Mouse (Mus musculus) cerebellum, postnatal 4 days (tissue): Measurements from ENCODE around the gene Ssx2ip.

Experiments used
- DNase-seq, 2 experiments: peaks; one replicate each; pipeline ENCODE4 v3.0.0; 2022; ENCODE audit warnings: low spot score in 2 of 2, mixed read lengths in 1 of 2

The Ssx2ip gene

DNA sequence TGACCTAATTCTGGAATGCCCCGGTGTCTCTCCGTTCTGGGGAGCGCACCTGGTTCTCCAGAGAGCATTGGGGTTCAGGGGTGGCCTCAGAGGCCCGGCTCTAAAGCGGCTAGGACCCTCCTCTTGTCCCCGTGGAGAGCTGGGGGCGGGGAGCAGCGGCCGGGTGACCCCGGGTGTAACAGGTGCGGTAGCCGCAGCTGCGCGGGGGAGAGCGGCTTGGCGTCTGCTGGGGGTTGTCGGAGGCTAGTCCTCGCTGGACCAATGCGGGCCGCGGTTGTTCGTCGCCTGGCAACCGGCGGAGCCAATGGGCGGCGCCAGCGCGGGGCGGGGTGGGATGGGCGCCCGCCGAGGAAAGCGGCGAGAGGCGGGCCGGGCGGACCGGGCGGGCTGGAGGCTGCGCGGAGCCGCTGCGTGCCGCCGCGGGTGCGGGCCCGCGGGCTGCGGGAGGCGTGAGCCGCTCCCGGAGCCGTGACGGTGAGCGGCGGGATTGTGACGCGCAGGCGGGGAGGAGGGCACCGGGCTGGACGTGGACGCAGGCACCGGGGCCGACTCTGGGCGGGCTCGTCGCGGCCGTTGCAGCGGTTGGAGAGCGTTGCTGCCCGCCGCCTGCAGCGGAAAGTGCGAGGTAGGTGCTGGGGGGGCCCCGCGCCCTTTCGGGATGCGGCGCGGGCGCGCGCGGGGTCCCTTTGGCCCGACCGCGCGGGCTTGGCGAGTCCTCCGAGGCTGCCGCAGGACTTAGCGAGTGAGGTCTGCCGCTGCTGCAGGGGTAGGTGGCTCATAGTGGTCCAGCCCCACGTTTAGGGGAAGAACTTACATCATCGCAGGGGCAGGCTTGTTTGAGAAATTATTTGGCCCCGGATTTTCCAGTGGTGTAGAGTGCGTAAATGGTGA, at the start of gene Ssx2ip:
Ssx2ip (plus strand) TSS at position 332 of the 891 bp plus-strand sequence.
- DNase-seq = peak; percentile 99 to 100

DNA sequence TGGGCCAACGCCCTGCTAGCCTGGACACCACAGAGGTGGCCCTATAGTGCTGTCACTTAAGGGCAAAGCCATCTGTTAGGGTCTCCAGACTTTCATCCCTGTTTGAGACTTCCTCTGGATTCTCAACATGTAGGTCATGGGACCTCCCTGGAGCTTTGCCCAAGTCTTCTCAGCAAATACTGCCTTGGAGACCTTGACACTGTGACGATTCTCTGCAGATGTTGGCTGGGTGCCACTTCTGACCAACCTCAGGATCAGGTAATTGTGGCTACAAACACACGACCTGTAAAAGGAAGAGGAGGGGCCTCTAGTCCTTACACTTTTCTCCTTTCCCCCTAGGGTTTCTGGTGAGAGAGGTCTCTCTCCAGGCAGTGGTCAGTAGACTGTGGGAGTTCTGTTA, 49.3 kb upstream of the Ssx2ip start:
- DNase-seq = no peak

DNA sequence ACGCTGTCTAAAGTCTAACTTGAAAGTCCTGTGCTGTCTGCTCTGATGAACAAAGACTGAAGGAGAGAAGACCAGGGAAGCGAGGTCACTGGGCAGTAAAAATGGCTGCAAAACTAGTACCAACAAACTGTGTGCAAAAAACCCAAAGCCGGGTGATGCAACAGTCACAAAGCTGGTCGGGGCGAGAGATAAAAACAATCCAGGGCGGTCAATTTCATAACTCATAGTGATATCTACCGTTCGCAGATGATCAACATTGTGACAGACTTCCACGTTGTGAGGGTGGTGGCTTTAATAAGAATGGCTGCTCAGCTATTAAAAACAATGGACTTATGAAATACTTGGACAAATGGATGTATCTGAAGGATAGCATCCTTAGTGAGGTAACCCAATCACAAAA, 39.0 kb upstream of the Ssx2ip start:
- no peak for DNase-seq

DNA sequence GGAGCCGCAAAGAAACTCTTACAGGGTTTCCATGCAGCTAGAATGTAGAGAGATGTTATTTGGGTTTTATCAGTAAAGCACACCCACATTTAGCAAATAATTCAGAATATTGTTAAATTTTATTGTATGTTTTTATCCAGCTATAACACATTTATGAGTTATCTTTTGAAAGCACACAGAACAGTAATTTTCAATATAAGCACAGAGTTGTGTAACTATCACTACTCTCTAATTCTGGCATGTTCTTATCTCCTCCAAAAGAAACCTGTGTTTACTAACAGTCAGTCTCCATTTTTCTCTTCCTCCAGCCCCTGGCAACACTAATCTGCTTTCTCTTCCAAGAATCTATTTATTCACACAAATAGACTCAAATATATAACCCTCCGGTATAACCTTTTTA, 37.4 kb upstream of the Ssx2ip start:
- DNase-seq = no peak

DNA sequence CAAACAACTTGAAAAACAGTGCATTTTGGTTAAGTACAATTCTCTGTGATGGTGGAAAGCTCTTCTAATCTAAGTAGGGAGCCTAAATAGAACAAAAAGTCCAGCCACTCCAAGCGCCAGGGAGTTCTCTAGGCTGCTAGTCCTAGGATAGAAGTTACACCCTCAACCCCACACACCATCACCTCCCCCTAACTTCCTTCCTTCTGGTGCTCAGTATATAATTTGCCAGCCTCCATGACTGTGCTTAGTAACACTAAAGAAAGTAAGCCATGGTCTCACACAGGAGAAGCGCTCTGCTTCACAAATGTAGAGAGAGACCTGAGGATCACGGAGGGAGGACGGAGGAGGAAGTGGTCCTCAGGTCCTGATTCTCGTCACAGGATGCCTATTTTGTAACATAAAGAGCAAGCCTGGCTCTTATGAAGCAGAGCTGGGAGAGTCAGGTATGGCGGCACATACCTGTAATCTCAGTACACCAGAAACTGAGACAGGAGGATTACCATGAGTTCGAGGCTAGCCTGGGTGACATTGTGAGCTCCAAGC, 33.8 kb upstream of the Ssx2ip start:
- DNase-seq = no peak

DNA sequence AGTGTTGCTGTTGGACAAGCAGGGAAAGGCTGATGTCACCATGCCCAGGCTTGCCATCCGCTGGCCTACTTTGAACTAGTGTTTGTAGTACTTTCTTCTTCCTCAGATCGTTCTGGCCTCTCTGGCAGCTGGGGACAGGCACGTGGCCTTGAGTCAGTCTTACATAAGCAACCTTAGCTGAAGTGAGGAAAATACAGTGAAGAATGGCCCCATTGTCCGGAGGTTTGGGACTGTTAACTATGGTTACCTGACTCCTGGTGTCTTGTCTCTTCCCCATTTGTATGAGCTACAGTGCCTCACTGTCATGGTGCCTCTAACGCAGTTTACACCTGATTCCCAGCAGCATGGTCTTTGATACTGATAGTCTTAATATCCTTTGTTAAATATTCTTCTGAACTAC, 33.2 kb upstream of the Ssx2ip start:
- no peak for DNase-seq

DNA sequence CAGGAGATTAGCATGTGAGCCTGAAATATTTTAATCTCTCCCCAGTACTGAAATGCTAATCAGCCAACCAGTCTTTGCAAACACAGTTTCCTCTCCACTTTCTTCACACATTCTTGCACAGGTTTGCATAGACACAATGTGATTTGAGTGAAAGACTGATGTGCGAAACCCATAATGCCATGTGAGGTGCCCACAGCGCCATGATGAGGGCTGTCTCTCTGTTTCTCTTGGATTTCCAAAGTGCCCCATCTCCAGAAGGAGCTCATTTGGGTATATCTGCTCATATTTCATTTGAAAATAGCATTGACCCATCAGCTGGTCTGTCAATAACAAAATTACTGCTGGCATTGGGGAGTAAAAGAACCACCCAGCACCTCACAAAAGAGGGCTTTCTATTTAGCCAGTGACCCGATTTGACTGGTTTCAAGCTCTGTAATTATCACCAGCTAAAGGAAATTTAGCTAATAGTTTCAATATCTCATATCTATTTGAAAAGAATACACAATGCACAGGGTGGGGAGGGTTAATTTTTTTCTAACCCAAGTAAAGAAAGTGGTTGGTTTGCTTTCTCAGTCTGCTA, 29.8 kb upstream of the Ssx2ip start:
- DNase-seq = no peak

DNA sequence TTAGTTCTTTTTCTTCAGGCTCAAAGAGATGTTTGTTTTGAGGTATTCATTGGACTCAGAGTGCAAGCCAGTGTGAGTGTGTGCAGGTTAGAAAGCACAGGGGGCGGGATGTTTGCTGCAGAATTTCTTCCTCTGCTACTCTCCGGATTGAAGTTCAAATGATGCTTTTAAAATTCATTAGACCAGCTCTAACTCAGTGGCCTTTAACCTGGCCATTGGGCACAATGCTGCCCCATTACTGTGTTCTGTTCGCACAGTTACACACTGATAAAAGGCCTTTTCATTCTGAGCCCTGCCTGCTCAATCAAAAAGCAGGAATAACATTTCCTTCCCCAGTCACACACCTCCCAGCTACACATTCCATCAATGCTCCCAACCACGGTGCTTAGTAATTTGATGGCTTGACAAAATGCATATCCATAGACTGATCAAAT, 29.2 kb upstream of the Ssx2ip start:
- DNase-seq = no peak

DNA sequence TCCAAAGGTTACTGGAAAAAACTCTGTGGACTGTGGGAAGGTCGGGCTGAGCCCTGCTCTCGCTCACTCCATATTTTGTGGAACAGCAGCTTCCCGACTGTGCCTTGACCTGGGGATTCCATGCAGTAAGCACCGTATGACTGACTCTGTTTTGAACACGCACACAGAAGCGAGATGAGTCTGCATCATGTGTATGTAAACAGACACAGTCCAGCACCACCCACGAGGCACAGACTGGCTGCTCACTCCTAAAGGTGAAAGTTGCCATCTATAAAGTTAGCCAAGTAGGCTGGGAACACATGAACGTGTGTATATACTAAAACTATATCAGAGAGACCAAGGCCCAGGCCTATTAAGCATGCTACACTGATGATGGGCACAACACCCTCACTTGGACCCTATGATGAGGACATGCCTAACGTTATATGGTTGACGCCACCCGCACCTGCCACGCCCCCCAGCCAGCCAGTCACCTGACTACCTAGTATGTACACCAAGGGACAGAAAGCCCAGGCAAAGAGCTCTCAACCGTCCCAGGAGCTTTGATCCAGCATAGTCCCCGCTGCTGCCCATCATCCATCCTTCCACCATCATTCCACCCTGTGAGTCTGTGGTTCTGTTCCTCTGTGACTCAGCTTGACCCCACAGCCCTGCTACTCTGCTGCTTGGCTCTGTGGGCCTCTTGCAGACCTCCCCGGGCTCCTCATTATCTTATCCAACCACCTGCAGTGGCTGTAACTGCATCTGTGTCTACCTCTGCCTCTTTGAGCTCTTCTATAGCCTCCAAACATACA, 27.9 kb upstream of the Ssx2ip start:
- no peak for DNase-seq

DNA sequence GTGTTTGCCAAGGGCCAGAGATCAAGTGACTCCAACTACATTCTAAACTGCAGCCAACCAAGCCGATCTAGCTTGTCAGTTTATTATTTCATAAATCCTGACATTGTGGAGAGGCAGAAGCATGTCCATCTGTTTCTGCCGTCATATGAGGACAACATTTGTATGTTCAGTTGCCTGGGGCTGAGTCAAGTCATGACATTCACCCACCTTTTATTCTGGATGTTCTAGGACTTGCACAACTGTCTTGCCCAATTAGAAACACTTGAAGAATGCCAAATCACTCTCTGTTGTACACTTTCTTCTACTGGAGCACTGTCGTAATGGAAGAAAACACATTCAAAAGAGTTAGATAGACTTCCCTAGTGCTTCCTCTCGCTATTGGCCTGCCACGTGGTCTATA, 27.2 kb upstream of the Ssx2ip start:
- no peak for DNase-seq

DNA sequence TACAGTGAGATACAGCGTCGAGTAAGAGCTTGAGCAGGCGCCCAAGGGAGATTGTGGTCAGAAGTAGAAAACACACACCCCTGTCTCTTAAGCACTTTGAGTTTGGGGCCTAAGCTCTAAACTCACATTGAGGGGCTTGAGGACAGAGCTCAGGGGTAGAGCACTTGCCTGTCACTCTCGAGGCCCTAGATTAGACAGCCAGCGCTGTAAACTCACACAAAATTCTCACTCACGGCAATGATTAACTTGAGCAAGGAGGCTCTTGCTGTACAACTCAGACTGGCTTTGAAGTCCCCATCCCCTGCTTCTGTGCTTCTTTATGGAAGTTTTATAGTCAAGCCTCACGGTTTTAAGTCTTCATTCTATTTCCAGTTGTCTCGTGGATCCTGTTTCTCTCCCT, 25.7 kb upstream of the Ssx2ip start:
- no peak for DNase-seq

DNA sequence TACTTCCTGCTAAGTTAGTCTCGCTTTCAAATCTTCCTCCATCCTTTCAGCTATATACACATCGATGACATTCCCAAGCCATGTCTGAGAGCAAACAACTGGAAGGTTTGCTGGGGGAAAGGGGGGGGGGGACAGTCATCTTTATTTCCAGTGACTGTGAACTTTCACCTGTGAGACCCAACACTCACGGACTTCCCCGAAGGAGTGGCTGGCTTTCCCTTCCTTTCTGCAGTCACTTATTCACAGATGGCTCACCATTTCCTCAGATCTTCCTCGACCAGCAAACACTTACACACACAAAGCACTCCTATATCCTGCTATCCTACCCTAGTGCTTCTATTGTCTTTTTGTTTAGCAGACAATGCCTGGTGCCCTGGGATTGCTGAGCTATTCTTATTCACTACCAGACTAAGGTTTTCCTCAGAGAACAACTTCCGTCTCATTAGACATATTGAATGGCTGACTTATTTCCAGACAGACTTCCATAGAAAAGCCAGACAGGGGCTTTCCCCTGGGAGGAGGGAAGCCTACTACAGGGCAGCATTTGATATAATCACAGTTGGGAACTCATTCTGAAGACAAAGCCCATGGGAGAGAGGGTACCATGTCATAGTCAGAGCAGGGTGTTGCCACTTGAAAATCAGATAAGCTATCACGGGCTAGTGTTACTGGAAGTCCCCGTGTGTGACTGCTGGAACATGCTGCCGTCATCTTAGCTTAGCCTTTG, 24.5 kb upstream of the Ssx2ip start:
- no peak for DNase-seq

DNA sequence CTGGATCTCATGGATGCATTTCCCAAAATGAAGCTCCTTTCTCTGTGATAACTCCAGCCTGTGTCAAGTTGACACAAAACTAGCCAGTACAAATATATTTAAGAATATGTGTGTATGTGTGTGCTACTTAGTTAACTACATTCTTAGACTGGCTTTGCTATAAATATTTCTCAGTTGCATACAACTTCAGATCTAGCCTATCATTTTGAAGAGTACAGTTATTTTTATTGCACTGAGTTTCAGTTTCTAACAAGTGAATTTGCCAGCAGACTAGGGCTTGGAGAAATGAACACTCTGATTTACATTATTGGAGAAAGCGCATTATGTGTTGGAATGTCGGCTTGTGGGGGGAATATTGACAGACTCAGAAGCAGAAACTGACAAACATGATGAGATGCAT, 23.6 kb upstream of the Ssx2ip start:
- no peak for DNase-seq

DNA sequence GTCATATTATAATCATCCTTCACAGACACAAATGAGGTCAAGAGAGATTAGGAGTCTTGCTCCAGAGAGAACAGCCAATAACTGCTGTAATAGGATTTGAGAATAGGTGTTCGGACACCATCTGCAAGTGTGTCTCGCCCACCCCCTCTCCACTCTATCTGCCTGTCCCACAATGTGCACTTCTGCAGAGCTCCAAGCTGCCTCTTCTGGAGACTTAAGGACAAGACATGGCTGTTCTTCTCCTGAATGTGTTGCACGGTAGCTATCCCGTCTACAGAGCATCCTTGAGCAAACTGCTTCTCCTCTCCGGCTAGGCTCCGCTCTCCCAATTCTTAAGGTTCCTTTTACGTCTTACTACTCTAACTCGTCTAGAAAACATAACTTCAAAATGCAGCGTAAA, 23.0 kb upstream of the Ssx2ip start:
- no peak for DNase-seq

DNA sequence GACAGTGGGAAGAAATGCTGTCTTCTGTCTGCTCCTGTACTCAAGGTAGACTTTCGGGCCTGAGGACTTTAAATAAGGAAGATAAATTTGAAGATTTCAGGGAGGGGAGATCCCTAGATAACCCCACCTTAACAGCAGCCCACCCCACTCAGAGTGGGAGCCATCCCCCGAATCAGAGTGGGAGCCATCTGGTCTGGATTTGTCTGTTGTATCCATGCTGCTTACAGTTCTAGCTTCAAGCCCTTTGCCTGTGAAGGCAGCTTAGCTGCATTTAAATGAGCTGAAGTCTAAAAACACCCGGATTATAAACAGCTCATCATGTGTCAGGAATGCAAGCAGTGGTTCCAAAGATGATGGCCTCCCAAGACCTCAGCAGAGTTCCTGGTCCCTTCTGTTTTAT, 17.6 kb upstream of the Ssx2ip start:
- DNase-seq = no peak

DNA sequence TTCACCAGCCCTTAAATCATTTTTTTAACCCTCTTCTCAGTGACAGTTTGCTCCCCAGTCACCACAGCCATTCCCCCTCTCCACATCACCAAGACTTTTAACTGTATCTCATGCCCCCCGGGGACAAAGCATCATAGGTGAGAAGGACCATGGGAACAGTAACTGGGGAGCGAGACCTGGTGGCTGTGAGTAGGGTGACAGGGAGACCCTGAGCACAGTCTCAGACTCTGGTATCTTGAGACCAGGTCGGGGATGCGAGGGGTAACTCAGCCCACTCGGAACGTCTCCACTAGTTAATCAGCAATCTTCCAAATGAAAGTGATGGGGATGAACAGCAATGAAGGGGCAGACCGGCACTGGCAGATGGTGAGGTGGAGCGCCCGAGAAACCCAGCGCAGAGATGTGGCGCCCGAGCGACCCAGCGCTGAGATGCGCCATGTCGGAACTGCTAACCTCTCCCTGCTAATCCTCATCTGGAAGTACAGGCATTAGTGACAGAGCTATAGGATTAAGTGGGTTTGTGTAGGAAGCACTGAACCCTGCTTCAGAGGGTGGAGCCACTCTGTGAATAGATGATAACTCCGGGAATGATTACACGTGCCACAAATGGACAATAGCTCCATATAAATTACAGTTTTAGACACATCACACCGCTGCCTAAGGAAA, 11.7 kb upstream of the Ssx2ip start:
- DNase-seq = no peak

DNA sequence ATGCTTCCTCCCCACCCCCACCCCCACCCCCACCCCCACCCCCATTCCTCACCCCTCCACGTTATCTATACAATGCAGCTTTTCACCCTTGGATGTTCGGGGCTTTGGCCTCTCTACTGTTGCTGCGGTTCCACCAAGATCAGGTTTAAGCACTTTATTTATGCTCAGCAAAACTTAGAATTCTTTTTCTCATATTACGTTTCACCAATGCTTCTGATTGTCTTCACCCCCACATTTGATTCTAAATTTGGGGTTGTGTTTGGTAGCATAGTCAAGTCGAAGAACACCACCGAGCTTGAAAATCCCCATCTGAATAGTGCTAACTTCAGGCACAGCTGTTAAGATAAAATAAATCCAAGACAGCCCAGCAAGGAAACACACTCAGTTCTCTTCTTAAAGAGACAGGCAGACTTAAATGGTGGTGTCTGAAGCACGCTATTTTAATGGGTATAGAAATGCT, 10.8 kb upstream of the Ssx2ip start:
- DNase-seq = no peak

DNA sequence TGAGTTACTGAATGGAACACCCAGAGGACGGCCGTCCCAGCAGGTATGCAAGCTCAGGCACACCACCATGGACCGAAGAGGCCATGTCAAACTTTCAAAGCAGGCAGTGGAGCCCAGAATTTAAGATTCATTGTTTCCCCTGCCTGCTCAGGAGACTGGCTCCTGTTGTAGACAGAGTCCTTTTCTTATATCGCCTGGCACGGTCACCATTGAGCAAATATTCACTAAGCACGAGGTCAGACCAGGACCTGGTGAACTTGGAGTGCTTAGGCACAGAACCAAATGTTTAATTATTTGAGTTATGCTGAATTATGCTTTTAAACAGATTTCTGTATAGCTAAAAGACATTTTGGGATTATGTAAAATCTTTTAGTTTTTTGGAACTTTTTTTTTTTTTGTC, 8.2 kb upstream of the Ssx2ip start:
- DNase-seq = no peak

DNA sequence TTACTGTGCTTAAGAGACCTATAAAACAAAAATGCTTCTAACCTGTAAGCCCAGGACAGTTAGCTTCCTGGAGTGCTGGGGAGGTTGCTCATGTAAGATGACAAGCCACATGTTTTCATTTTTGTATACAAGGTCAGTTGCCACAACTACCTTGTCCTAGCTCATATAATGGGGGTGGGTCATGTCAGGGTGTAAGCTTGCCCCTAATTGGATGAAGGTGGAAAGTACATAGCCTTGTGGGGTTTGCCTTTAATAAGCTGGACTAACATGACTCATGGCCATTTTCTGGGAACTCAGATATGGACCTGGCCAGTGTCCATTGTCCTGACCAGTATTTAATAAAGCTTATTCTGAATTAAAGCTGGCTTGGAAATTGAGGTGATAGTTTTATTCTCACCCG, 7.5 kb upstream of the Ssx2ip start:
- no peak for DNase-seq

DNA sequence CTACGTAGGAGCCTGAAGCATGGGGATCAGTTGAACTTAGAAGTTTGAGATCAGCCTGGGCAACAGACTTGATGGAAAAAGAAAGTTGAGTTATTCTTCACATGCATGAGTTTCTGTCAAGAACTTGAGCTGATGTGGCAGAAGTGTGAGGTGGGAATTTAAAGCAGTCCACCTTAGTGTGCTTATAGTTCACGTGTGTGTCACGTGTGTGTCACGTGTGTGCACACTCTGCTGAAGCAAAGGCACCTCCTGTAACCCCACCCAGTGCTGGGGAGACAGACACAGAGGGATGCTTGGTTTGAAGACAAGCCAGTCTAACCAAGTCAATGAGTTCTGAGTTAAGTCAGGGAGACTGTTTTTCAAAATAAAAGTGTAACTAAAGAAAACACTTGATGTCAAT, 6.6 kb upstream of the Ssx2ip start:
- DNase-seq = no peak

DNA sequence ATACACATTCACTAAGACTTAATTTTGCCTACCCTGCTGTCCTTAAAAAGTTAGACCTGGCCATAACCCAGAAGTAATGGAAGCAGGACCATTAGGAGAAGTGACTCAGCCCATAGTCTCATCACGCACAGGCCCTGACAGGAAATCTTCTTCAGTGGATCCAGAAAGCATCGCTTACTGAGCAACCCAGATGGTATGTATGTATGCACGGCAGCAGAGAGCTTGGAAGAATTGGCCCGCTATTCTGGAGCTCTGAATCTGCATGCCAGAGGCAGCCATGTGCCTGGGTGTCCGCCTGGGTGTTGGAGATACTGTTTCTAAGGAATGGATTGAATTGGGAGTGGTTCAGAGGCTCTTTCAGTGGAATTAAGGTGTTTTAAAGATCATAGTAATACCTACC, 5.2 kb upstream of the Ssx2ip start:
- no peak for DNase-seq
